Mouse (Mus musculus): ENCODE results near the gene Aacs. TPM values are rescaled to one million over a fixed set of nuclear protein-coding genes. Genes with fewer than 3 reads are reported as not detected.

The Aacs gene
- polyA plus RNA-seq, 1 experiment = 58.6 TPM

DNA sequence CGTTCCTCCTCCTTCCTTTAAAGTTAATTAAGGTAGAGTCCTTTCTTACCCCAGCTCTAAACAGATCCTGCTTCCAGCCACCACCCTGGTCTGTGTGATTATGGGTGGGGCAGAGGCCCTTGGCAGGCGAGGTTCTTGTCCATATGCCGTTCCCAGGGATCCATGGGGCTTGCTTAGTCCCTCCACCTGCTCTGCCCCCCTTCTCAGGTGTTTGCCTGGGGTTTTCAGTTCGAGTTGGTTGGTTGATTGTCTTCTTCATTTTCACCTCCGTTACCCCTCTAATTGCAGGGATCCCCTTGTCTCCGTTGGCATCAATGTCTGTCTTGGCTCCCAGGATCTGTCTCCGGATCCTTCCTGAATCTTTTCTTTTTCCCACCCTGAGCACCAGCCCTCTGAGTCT is 1.2 kb downstream of the Aacs start:
- Histone ChIP-seq H3K4me3 (replicated peaks; ENCODE audit: extremely low read depth, low read depth, low read length) (no peak overlapping the region), H3K4me1 (ENCODE audit: control insufficient read depth, insufficient read depth, low read length) (peaks cover 2% of the 10 kb centered on the region; the same call in 1 of the 2 replicates)
- no peak for DNase-seq
- TF ChIP-seq CTCF (IDR thresholded peaks at IDR 0.05; ENCODE audit: insufficient read depth, low read length) (no peak), POLR2A (IDR thresholded peaks at IDR 0.05; ENCODE audit: borderline replicate concordance, extremely low read depth, low read depth, low read length) (no peak)
- 64% methylated on average over 7 of the region's 7 CpGs for WGBS

DNA sequence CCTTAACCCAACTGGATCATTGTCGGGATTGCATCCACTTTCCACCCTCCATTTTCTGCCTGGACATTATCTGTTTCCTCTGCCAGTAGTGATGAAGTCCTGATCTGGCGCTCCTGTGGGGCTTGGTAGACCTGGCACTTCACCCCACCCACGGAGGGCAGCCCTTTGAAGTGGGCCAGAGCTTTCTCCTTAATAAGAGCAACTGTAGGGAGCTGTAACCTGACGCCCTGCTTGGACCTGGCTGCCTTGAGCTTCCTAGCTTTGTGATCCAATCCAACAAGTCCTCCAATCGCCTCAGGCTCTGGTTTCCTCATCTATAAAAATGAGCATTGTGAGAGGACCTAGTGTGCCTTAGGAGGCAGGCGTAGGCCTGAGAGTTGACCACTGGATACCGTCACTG is 1.9 kb downstream of the Aacs start:
- 76% methylated on average over 7 of the region's 7 CpGs for WGBS

GRCm38 (mm10) chr5:125478037-125478436 is 2.4 kb downstream of the Aacs start:
- peaks cover 2% of the 10 kb centered on the region; the same call in 1 of the 2 replicates for H3K4me1 ChIP-seq (ENCODE audit: control insufficient read depth, insufficient read depth, low read length)
- no peak overlapping the region for H3K4me3 ChIP-seq (replicated peaks; ENCODE audit: extremely low read depth, low read depth, low read length)
- TF ChIP-seq POLR2A (IDR thresholded peaks at IDR 0.05; ENCODE audit: borderline replicate concordance, extremely low read depth, low read depth, low read length) (no peak), CTCF (IDR thresholded peaks at IDR 0.05; ENCODE audit: insufficient read depth, low read length) (no peak)
- no peak for DNase-seq
- 82% methylated on average over 7 of the region's 7 CpGs for WGBS

More for the DNA sequence above, 1.9 kb downstream of the Aacs start:
- Histone ChIP-seq H3K4me1 (ENCODE audit: control insufficient read depth, insufficient read depth, low read length) (peaks cover 2% of the 10 kb centered on the region; the same call in 1 of the 2 replicates), H3K4me3 (replicated peaks; ENCODE audit: extremely low read depth, low read depth, low read length) (no peak overlapping the region)
- DNase-seq = no peak
- TF ChIP-seq POLR2A (IDR thresholded peaks at IDR 0.05; ENCODE audit: borderline replicate concordance, extremely low read depth, low read depth, low read length) (no peak), CTCF (IDR thresholded peaks at IDR 0.05; ENCODE audit: insufficient read depth, low read length) (no peak)

DNA sequence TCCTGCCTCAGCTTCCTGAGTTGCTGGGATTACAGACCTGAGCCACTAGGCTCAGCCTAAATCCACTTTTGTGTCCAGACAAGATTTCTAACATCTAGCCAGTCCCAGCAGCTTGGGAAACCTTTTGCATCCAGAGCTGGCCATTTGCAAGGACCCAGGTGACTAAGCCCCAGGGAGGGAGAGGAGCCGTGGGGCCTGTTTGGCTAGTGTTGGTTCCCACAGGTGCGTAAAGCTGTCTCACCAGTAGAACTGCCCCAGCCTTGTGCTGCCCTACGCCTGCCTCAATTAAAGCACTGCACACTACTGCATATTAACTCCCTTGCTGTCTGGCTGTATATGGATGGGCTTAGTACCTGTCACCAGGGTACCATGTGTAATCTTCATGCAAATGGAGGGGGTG is 3.8 kb downstream of the Aacs start:
- no peak for DNase-seq
- no peak for TF ChIP-seq CTCF (IDR thresholded peaks at IDR 0.05; ENCODE audit: insufficient read depth, low read length)
- no peak for TF ChIP-seq POLR2A (IDR thresholded peaks at IDR 0.05; ENCODE audit: borderline replicate concordance, extremely low read depth, low read depth, low read length)
- Histone ChIP-seq H3K4me3 (replicated peaks; ENCODE audit: extremely low read depth, low read depth, low read length) (no peak overlapping the region), H3K4me1 (ENCODE audit: control insufficient read depth, insufficient read depth, low read length) (peaks cover 2% of the 10 kb centered on the region; the same call in 1 of the 2 replicates)
- WGBS = 94% methylated on average over 3 of the region's 3 CpGs

DNA sequence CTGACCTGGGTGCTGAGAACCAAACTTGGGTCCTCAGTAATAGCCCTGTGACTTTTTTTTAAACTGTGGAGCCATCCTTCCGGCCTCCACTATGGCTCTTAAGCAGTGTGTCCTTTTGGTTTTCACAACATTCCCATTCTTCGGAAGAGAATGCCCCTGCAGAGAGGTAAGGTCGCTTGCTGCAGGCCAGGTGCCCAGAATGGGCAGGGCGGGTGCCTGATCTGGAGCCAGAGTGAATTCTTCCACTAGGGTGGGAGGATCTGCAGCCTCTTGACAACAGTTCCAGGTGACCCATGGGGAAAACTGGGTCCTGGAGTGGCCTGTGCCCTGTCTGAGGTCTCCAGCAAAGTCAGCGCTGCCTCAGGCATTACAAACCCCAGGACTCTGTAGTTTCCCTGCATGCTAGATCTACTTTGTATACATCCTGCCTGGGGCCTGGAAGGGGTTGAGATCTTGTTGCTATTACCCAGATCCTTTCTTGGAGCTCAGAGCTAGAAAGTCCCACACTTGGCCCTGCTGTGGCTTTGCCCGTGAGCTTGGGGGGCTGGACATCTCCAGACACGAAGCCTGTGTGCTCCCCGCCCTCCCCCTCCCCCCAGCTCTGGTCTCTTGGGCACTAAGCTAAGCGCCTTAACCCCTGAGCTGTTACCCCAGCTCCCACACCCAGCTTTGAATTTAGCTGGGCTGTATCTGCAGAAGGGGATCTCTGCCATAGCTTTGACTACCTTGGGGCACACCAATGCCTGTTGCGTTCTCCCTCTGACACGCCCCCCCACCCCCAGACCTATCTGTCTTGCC is 5.0 kb downstream of the Aacs start:
- Histone ChIP-seq H3K4me1 (ENCODE audit: control insufficient read depth, insufficient read depth, low read length) (peaks cover 2% of the 10 kb centered on the region; the same call in 1 of the 2 replicates), H3K4me3 (replicated peaks; ENCODE audit: extremely low read depth, low read depth, low read length) (no peak overlapping the region)
- WGBS = 84% methylated on average over 11 of the region's 11 CpGs
- DNase-seq = no peak
- no peak for TF ChIP-seq POLR2A (IDR thresholded peaks at IDR 0.05; ENCODE audit: borderline replicate concordance, extremely low read depth, low read depth, low read length)
- TF ChIP-seq CTCF (IDR thresholded peaks at IDR 0.05; ENCODE audit: insufficient read depth, low read length) = no peak

GRCm38 (mm10) chr5:125482474-125482873 is 6.9 kb downstream of the Aacs start:
- TF ChIP-seq CTCF (IDR thresholded peaks at IDR 0.05; ENCODE audit: insufficient read depth, low read length) (no peak), POLR2A (IDR thresholded peaks at IDR 0.05; ENCODE audit: borderline replicate concordance, extremely low read depth, low read depth, low read length) (no peak)
- H3K4me3 ChIP-seq (replicated peaks; ENCODE audit: extremely low read depth, low read depth, low read length) = no peak overlapping the region
- DNase-seq = no peak
- 79% methylated on average over 7 of the region's 7 CpGs for WGBS
- no peaks in the 10 kb centered on the region for H3K4me1 ChIP-seq (ENCODE audit: control insufficient read depth, insufficient read depth, low read length)

DNA sequence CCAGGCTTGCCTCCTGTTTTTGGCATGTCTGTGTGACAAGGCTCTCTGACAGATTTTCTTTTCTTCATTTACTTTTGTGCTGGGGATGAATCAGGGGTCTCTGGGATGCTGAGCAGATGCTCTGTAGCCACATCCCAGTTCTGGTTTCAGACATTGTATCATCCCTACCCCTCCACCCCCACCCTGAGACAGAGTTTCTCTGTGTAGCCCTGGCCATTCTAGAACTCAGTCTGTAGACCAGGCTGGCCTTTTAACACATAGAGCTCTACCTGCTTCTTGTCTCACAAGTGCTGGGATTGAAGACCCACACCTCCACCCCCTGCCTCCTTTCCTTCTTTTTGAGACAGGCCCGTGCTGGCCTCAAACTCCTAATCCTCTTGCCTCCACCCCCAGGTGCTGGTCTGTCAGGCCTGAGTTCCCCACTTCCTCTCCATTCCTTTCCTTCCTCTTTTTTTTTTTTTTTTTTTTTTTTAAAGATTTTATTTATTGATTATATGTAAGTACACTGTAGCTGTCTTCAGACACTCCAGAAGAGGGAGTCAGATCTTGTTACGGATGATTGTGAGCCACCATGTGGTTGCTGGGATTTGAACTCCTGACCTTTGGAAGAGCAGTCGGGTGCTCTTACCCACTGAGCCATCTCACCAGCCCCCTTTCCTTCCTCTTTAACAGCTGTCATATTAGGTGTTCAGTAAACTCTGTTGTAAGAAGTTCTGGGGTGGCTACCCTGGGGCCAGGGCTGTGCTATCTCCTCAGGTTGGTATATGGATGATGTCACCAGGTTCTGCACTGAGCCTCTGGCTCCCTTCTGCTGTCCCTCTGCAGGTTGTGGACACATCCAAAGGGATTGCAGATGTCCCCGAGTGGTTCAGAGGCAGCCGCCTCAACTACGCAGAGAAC is 8.3 kb downstream of the Aacs start:
- Histone ChIP-seq H3K4me1 (ENCODE audit: control insufficient read depth, insufficient read depth, low read length) (no peaks in the 10 kb centered on the region), H3K4me3 (replicated peaks; ENCODE audit: extremely low read depth, low read depth, low read length) (no peak overlapping the region)
- 73% methylated on average over 6 of the region's 6 CpGs for WGBS
- DNase-seq = no peak
- TF ChIP-seq CTCF (IDR thresholded peaks at IDR 0.05; ENCODE audit: insufficient read depth, low read length) (no peak), POLR2A (IDR thresholded peaks at IDR 0.05; ENCODE audit: borderline replicate concordance, extremely low read depth, low read depth, low read length) (no peak)

- TF ChIP-seq CTCF (IDR thresholded peaks at IDR 0.05; ENCODE audit: insufficient read depth, low read length) (no peak), POLR2A (IDR thresholded peaks at IDR 0.05; ENCODE audit: borderline replicate concordance, extremely low read depth, low read depth, low read length) (no peak)
- 90% methylated on average over 4 of the region's 4 CpGs for WGBS
- no peak for DNase-seq
Measured at GRCm38 (mm10) chr5:125485031-125485778, 9.6 kb downstream of the Aacs start.

GRCm38 (mm10) chr5:125486088-125486487 is 10.5 kb downstream of the Aacs start:
- DNase-seq = no peak
- TF ChIP-seq CTCF (IDR thresholded peaks at IDR 0.05; ENCODE audit: insufficient read depth, low read length) (no peak), POLR2A (IDR thresholded peaks at IDR 0.05; ENCODE audit: borderline replicate concordance, extremely low read depth, low read depth, low read length) (no peak)
- no peak overlapping the region for H3K4me3 ChIP-seq (replicated peaks; ENCODE audit: extremely low read depth, low read depth, low read length)

More at GRCm38 (mm10) chr5:125485031-125485778, 9.6 kb downstream of the Aacs start:
- no peak overlapping the region for H3K4me3 ChIP-seq (replicated peaks; ENCODE audit: extremely low read depth, low read depth, low read length)
- H3K4me1 ChIP-seq (ENCODE audit: control insufficient read depth, insufficient read depth, low read length) = no peaks in the 10 kb centered on the region

More at GRCm38 (mm10) chr5:125486088-125486487, 10.5 kb downstream of the Aacs start:
- no peaks in the 10 kb centered on the region for H3K4me1 ChIP-seq (ENCODE audit: control insufficient read depth, insufficient read depth, low read length)
- WGBS = 83% methylated on average over 1 of the region's 1 CpGs
